Mouse (Mus musculus) hindbrain, embryonic 15.5 days (tissue): Measurements from ENCODE around the gene Dcps. TPM values are rescaled to one million over a fixed set of nuclear protein-coding genes. Genes with fewer than 3 reads are reported as not detected.
"Not testable (repeated sequence)": the region's sequence is repeated elsewhere in the genome, so short reads cannot be mapped to it uniquely, and the experiment has no call there.

Source experiments
- ATAC-seq: fragments of 200-750 bp; cut with Nextera tagmentation; 2 replicates; pipeline ENCODE4 v1.8.0; 2017; ENCODE audit warnings: low read depth, moderate number of reproducible peaks, moderate TSS enrichment; ENCODE audit not compliant: low FRiP score
- H3K27ac ChIP-seq: fragments of 300-500 bp; sonication (generic); replicated peaks from 2 replicates; pipeline ENCODE4 v1.5.1; 2015; ENCODE audit warnings: mild to moderate bottlenecking, inconsistent platforms
- H3K27me3 ChIP-seq: fragments of 300-500 bp; sonication (generic); 2 replicates; pipeline ENCODE4 v1.6.1; 2015; ENCODE audit warnings: control low read depth, inconsistent platforms
- H3K36me3 ChIP-seq: fragments of 300-500 bp; sonication (generic); 2 replicates; pipeline ENCODE4 v1.6.1; 2015; ENCODE audit warnings: control low read depth, inconsistent platforms
- H3K4me1 ChIP-seq: fragments of 300-500 bp; sonication (generic); replicated peaks from 2 replicates; pipeline ENCODE4 v1.6.1; 2015; ENCODE audit warnings: control low read depth, inconsistent platforms
- H3K4me2 ChIP-seq: fragments of 300-500 bp; sonication (generic); 2 replicates; pipeline ENCODE4 v1.6.1; 2015; ENCODE audit warnings: moderate library complexity, mild to moderate bottlenecking, inconsistent platforms
- H3K4me3 ChIP-seq: fragments of 300-500 bp; sonication (generic); 2 replicates; pipeline ENCODE4 v1.5.1; 2015; ENCODE audit warnings: mild to moderate bottlenecking, inconsistent platforms
- H3K9ac ChIP-seq: fragments of 300-500 bp; sonication (generic); 2 replicates; pipeline ENCODE4 v1.6.1; 2015; ENCODE audit warnings: inconsistent platforms
- H3K9me3 ChIP-seq: fragments of 300-500 bp; sonication (generic); 2 replicates; pipeline ENCODE4 v1.6.1; 2016; ENCODE audit warnings: control low read depth, inconsistent platforms
- whole genome bisulfite sequencing: fragments of 180-500 bp; shearing (Covaris S2); methylation state at CpG from one replicate; pipeline ENCODE4 v1.1.7; 2015; 5-methylcytosine and 5-hydroxymethylcytosine counted together
- polyA plus RNA-seq: library from polyadenylated mRNA; unstranded; fragments of >200 nt; fragmentation: Nextera tagmentation; extraction: Ambion mirVana; gene quantifications from 2 replicates; pipeline ENCODE4 v1.2.1, GENCODE M21; 2015

Gene Dcps
- polyA plus RNA-seq, 1 experiment from 2014 or later: 71.9 TPM

GRCm38 (mm10) chr9:35147261-35147660, 28.6 kb downstream of the Dcps start:
- H3K4me2 ChIP-seq, ATAC-seq, H3K36me3 ChIP-seq, H3K27ac ChIP-seq, H3K9me3 ChIP-seq, H3K27me3 ChIP-seq, H3K9ac ChIP-seq, H3K4me3 ChIP-seq, H3K4me1 ChIP-seq: not testable (repeated sequence)
- 95% methylated on average over 14 of the region's 14 CpGs for WGBS

DNA sequence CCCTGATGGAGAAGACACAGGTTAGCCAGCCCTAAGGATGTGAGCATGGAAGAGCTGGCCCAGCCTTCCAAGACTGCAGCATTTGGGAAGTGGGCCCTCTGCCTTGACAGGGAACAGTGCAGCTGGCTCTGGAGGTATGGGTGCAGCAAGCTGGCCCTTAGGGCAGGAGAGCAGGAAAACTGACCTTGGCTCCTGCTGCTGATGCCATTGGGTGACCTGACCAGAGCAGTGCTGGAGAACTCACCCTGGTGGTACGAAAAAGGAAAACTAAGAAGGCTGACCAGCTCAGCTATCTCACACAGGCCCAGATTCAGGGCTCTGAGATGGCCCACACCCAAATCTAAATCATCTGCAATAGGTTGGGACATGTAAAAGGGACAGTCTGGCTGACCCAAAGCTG, 30.0 kb downstream of the Dcps start:
- 96% methylated on average over 1 of the region's 1 CpGs for WGBS
- peak; percentile 42; the same call in 1 of the 2 replicates for ATAC-seq
- Histone ChIP-seq H3K27me3 (no peaks in the 10 kb centered on the region), H3K4me2 (no peak overlapping the region), H3K4me3 (no peak overlapping the region), H3K9ac (no peak overlapping the region), H3K36me3 (no peaks in the 10 kb centered on the region), H3K27ac (no peak overlapping the region), H3K4me1 (no peaks in the 10 kb centered on the region), H3K9me3 (no peaks in the 10 kb centered on the region)

- H3K27ac ChIP-seq: no peak overlapping the region
- 93% methylated on average over 9 of the region's 9 CpGs for WGBS
- no peaks in the 10 kb centered on the region for H3K4me1 ChIP-seq
- ATAC-seq: 0 out of 2 replicates have a peak, but pooled peaks have one; percentile 42
- H3K36me3 ChIP-seq: no peaks in the 10 kb centered on the region
- no peak overlapping the region for H3K4me2 ChIP-seq
- H3K9me3 ChIP-seq: no peaks in the 10 kb centered on the region
- no peak overlapping the region for H3K4me3 ChIP-seq
- no peak overlapping the region for H3K9ac ChIP-seq
- H3K27me3 ChIP-seq: no peaks in the 10 kb centered on the region
Observed at GRCm38 (mm10) chr9:35145118-35145517, 30.7 kb downstream of the Dcps start.

DNA sequence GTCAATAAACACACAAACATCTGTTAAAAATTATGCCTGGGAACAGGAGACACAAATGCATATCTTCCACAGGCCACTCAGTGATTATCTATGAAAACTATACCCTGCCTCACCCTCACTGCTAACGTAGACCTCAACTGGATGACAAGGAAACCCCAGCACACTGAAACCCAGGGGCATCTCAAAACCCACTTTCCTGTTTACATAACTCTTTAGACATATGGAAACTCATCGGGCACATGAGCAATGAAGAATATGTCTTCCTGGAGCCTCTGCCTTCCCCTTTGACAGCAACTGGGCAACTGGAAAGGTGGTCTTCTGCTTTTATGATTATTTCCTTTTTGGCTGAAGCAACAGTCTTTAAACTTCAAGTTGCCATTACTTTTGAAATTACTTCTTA, 33.6 kb downstream of the Dcps start:
- Histone ChIP-seq H3K36me3 (no peaks in the 10 kb centered on the region), H3K9ac (no peak overlapping the region), H3K4me1 (no peaks in the 10 kb centered on the region), H3K4me2 (no peak overlapping the region), H3K27me3 (no peaks in the 10 kb centered on the region), H3K9me3 (no peaks in the 10 kb centered on the region), H3K4me3 (no peak overlapping the region), H3K27ac (no peak overlapping the region)
- WGBS: 90% methylated on average over 2 of the region's 2 CpGs
- ATAC-seq: no peak

GRCm38 (mm10) chr9:35139231-35139744, 36.6 kb downstream of the Dcps start:
- no peak for ATAC-seq
- Histone ChIP-seq H3K27ac (no peak overlapping the region), H3K9me3 (no peaks in the 10 kb centered on the region), H3K36me3 (no peaks in the 10 kb centered on the region), H3K4me1 (no peaks in the 10 kb centered on the region), H3K4me3 (no peak overlapping the region), H3K27me3 (no peaks in the 10 kb centered on the region), H3K4me2 (no peak overlapping the region), H3K9ac (no peak overlapping the region)
- 83% methylated on average over 4 of the region's 5 CpGs for WGBS

DNA sequence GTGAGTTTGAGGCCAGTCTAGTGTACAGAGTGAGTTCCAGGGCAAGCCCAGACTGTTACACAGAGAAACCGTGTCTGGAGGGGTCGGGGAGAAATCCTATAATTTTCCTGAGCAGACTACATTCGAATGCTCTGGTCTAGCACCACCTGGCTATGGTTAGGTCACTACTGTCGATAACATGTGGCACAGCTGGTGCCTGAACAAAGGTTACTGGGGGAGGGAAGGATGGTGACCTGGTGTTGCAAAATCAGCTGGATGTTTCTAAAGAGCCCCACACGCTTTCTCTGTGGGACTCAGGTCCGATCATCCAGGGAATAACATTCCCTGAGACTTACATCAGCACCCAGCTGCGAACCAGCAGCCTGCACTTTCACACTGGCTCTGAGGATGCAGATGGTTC, 37.8 kb downstream of the Dcps start:
- ATAC-seq: no peak
- Histone ChIP-seq H3K27me3 (no peaks in the 10 kb centered on the region), H3K9ac (no peak overlapping the region), H3K4me3 (no peak overlapping the region), H3K9me3 (no peaks in the 10 kb centered on the region), H3K4me1 (no peaks in the 10 kb centered on the region), H3K27ac (no peak overlapping the region), H3K4me2 (no peak overlapping the region), H3K36me3 (no peaks in the 10 kb centered on the region)
- WGBS: 86% methylated on average over 7 of the region's 7 CpGs

DNA sequence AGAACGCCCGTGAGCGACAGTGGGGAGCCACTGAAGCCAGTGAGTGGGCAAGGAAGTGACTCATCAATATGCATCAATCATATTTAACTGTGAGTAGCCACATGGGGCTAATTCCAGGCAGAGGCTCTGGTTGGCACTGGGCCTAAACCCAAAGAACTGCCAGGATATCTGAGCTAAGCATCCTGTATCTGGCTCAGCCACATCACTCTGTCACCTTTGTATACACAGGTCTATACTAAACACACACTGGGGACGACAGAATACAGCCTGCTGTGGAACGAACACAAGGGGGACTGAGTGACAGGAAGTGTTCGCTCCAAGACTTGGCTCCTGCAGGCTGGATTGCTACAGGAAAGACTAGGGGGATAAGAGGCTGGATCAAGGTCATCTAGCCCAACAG, 40.3 kb downstream of the Dcps start:
- 0 out of 2 replicates have a peak, but pooled peaks have one; percentile 31 for ATAC-seq
- no peak overlapping the region for H3K27ac ChIP-seq
- WGBS: 53% methylated on average over 6 of the region's 6 CpGs
- H3K4me2 ChIP-seq: no peak overlapping the region
- H3K4me1 ChIP-seq: no peaks in the 10 kb centered on the region
- H3K36me3 ChIP-seq: no peaks in the 10 kb centered on the region
- H3K27me3 ChIP-seq: no peaks in the 10 kb centered on the region
- no peak overlapping the region for H3K9ac ChIP-seq
- H3K4me3 ChIP-seq: no peak overlapping the region
- no peaks in the 10 kb centered on the region for H3K9me3 ChIP-seq

GRCm38 (mm10) chr9:35131637-35132397, 44.0 kb downstream of the Dcps start:
- Histone ChIP-seq H3K36me3 (no peaks in the 10 kb centered on the region), H3K9ac (no peak overlapping the region), H3K4me1 (no peaks in the 10 kb centered on the region), H3K9me3 (no peaks in the 10 kb centered on the region), H3K27me3 (no peaks in the 10 kb centered on the region), H3K27ac (no peak overlapping the region), H3K4me2 (no peak overlapping the region), H3K4me3 (no peak overlapping the region)
- ATAC-seq: no peak; the same call in 1 of the 2 replicates
- WGBS: 88% methylated on average over 16 of the region's 16 CpGs

DNA sequence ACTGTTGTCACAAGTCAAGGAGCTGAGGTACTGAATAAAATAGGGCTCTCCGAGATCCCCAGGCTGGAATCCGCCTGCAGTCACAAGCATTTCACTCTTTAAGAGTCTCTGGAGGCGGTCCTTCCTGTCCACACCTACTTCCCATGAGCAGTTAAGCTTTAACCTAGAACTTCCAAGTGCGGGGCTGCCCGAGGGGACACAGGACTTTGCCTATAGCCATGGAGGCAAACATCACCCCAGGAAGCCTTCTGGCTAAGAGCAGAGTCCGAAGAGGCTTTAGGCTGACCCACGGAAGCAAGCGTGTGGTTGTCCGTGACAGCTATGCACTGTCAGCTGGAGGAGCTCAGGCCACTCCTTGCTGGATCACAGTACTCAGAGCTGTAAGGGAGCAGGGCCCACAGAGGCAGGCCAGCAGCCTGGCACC, 46.9 kb downstream of the Dcps start:
- no peak for ATAC-seq
- 86% methylated on average over 9 of the region's 9 CpGs for WGBS

GRCm38 (mm10) chr9:35128564-35128963, 47.3 kb downstream of the Dcps start:
- Histone ChIP-seq H3K4me1 (no peaks in the 10 kb centered on the region), H3K9me3 (no peaks in the 10 kb centered on the region), H3K4me3 (no peak overlapping the region), H3K4me2 (no peak overlapping the region), H3K27me3 (no peaks in the 10 kb centered on the region), H3K27ac (no peak overlapping the region), H3K9ac (no peak overlapping the region), H3K36me3 (0 out of 2 replicates have a peak, but pooled peaks cover 6% of the 10 kb centered on the region)
- 87% methylated on average over 3 of the region's 3 CpGs for WGBS
- no peak for ATAC-seq

More for the DNA sequence above, 46.9 kb downstream of the Dcps start:
- no peaks in the 10 kb centered on the region for H3K4me1 ChIP-seq
- H3K9me3 ChIP-seq: no peaks in the 10 kb centered on the region
- 0 out of 2 replicates have a peak, but pooled peaks cover 6% of the 10 kb centered on the region for H3K36me3 ChIP-seq
- no peak overlapping the region for H3K4me2 ChIP-seq
- no peak overlapping the region for H3K9ac ChIP-seq
- no peak overlapping the region for H3K27ac ChIP-seq
- no peaks in the 10 kb centered on the region for H3K27me3 ChIP-seq
- no peak overlapping the region for H3K4me3 ChIP-seq

- ATAC-seq: no peak
- Histone ChIP-seq H3K9me3 (no peaks in the 10 kb centered on the region), H3K36me3 (0 out of 2 replicates have a peak, but pooled peaks cover 9% of the 10 kb centered on the region), H3K27ac (no peak overlapping the region), H3K9ac (no peak overlapping the region), H3K4me1 (no peaks in the 10 kb centered on the region), H3K4me3 (no peak overlapping the region), H3K27me3 (no peaks in the 10 kb centered on the region), H3K4me2 (no peak overlapping the region)
- 97% methylated on average over 5 of the region's 5 CpGs for WGBS
Observed at GRCm38 (mm10) chr9:35127561-35127960, 48.3 kb downstream of the Dcps start.

DNA sequence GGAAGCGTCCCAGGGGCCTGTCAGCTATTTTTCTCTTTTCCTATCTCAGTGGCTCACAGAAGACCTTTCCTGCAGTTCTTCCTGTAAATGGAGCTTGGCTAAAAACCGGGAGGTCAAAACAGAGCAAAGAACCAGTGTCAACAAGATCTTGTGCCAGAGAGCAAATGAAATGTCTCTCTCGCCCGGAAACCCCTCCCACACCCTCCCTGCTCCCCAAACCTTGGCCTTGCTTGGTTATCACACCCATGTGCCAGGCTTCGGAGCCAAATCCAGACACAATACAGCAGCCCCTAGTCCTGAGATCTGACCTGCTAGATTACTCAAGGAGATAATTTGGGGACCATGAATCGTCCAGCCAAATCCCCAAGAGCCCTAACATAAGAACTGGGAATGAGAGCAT, 48.7 kb downstream of the Dcps start:
- Histone ChIP-seq H3K4me2 (no peak overlapping the region), H3K4me1 (no peaks in the 10 kb centered on the region), H3K9me3 (no peaks in the 10 kb centered on the region), H3K27me3 (no peaks in the 10 kb centered on the region), H3K36me3 (0 out of 2 replicates have a peak, but pooled peaks cover 9% of the 10 kb centered on the region), H3K9ac (no peak overlapping the region), H3K27ac (no peak overlapping the region), H3K4me3 (no peak overlapping the region)
- ATAC-seq: no peak
- WGBS: 84% methylated on average over 6 of the region's 6 CpGs

GRCm38 (mm10) chr9:35124678-35124955, 51.2 kb downstream of the Dcps start:
- no peak overlapping the region for H3K9ac ChIP-seq
- no peak overlapping the region for H3K27ac ChIP-seq
- H3K4me3 ChIP-seq: no peak overlapping the region
- H3K27me3 ChIP-seq: no peaks in the 10 kb centered on the region
- no peak for ATAC-seq
- no peaks in the 10 kb centered on the region for H3K9me3 ChIP-seq
- 92% methylated on average over 8 of the region's 8 CpGs for whole genome bisulfite sequencing
- no peak overlapping the region for H3K4me2 ChIP-seq
- H3K36me3 ChIP-seq: 0 out of 2 replicates have a peak, but pooled peaks cover 9% of the 10 kb centered on the region
- H3K4me1 ChIP-seq: no peaks in the 10 kb centered on the region
